Mouse (Mus musculus) fibroblast of lung, adult 2 months (primary cell): ENCODE results near the gene Slc52a3.
A peak's percentile ranks its signal among the peaks of the same experiment; 100 is the strongest.

ENCODE experiments used
- DNase-seq: peaks from one replicate; pipeline ENCODE4 v3.0.0-alpha.2; 2011; ENCODE audit warnings: low read depth

The Slc52a3 gene

GRCm38 (mm10) chr2:151999669-152000290, 3.5 kb downstream of the Slc52a3 start:
- DNase-seq, result no peak

- no peak for DNase-seq
Measured at GRCm38 (mm10) chr2:152000291-152000679, 4.0 kb downstream of the Slc52a3 start.

- no peak for DNase-seq
Measured at GRCm38 (mm10) chr2:152000735-152001134, 4.4 kb downstream of the Slc52a3 start.

GRCm38 (mm10) chr2:152002529-152002928, 6.2 kb downstream of the Slc52a3 start:
- DNase-seq, result no peak

- DNase-seq, result no peak
Measured at GRCm38 (mm10) chr2:152007783-152008182, 11.5 kb downstream of the Slc52a3 start.

- DNase-seq, result no peak
Measured at GRCm38 (mm10) chr2:152009061-152009779, 12.9 kb downstream of the Slc52a3 start.

GRCm38 (mm10) chr2:152010251-152010650, 13.9 kb downstream of the Slc52a3 start:
- no peak for DNase-seq

GRCm38 (mm10) chr2:152010661-152011060, 14.3 kb downstream of the Slc52a3 start:
- no peak for DNase-seq

GRCm38 (mm10) chr2:152011724-152012123, 15.4 kb downstream of the Slc52a3 start:
- DNase-seq, result no peak

- DNase-seq, result no peak
Measured at GRCm38 (mm10) chr2:152012222-152012621, 15.9 kb downstream of the Slc52a3 start.

GRCm38 (mm10) chr2:152012701-152013100, 16.4 kb downstream of the Slc52a3 start:
- DNase-seq, result no peak

- DNase-seq, result no peak
Measured at GRCm38 (mm10) chr2:152015997-152016396, 19.7 kb downstream of the Slc52a3 start.

- DNase-seq, result no peak
Measured at GRCm38 (mm10) chr2:152016666-152017065, 20.4 kb downstream of the Slc52a3 start.

- no peak for DNase-seq
Measured at GRCm38 (mm10) chr2:152020255-152020654, 23.9 kb downstream of the Slc52a3 start.

- no peak for DNase-seq
Measured at GRCm38 (mm10) chr2:152022022-152022421, 25.7 kb downstream of the Slc52a3 start.

GRCm38 (mm10) chr2:152024883-152025422, 28.6 kb downstream of the Slc52a3 start:
- no peak for DNase-seq

GRCm38 (mm10) chr2:152029252-152030082, 33.2 kb downstream of the Slc52a3 start:
- DNase-seq, result peak; percentile 52

- DNase-seq, result no peak
Measured at GRCm38 (mm10) chr2:152030986-152031385, 34.7 kb downstream of the Slc52a3 start.

GRCm38 (mm10) chr2:152040101-152040500, 43.8 kb downstream of the Slc52a3 start:
- DNase-seq, result no peak

- no peak for DNase-seq
Measured at GRCm38 (mm10) chr2:152047116-152048002, 51.0 kb downstream of the Slc52a3 start.
